Mouse (Mus musculus) brain, embryonic 14.5 days (tissue): ENCODE measurements around the gene Tor1aip2.

Source experiments
- CTCF ChIP-seq: fragments of 200-500 bp; IDR thresholded peaks from 2 replicates; pipeline ENCODE4 v1.5.1; 2012; ENCODE audit warnings: inconsistent platforms, mild to moderate bottlenecking, moderate library complexity, borderline replicate concordance; ENCODE audit not compliant: insufficient read depth, insufficient read length; ENCODE audit errors: extremely low read depth
- POLR2A ChIP-seq: fragments of 200-500 bp; IDR thresholded peaks from 2 replicates; pipeline ENCODE4 v1.6.1; 2012; ENCODE audit warnings: mild to moderate bottlenecking, inconsistent platforms, borderline replicate concordance; ENCODE audit not compliant: poor library complexity, insufficient read depth, insufficient read length, severe bottlenecking; ENCODE audit errors: extremely low read depth

- TF ChIP-seq CTCF (peak; percentile 71; the same call in 1 of the 2 replicates), POLR2A (no peak)
Measured at GRCm38 (mm10) chr1:156043027-156043426, 7.8 kb downstream of the Tor1aip2 start.
